Mouse (Mus musculus): Measurements from ENCODE around the gene Trappc11.

DNA sequence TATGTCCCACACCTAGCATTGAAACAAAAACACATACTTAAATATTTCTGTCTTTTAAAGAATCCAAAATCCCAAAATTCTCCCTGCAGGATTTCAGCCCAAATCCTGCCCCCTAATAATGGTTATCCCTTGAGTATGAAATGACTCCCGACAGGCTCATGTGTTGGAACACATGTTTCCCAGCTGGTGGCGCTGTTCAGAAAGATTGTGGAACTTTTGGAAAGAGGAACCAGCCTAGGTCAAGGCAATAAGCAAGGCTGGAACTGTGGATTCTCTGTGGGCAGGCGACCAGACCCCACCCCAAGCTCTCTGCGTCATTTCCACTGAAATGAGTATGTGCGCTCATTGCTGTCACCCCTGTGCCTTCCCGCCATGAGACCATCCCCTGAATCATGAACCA lies 20.3 kb upstream of the Trappc11 start:
- TF ChIP-seq CTCF (IDR thresholded peaks at IDR 0.05; ENCODE audit: low read depth), result no peak
- no peak for TF ChIP-seq EP300 (IDR thresholded peaks at IDR 0.05; ENCODE audit: low read depth)

Measured in heart, postnatal 0 days (tissue).